Mouse (Mus musculus) stomach, postnatal 0 days (tissue): ENCODE results near the gene Cabp4.

ENCODE experiments used
- CTCF ChIP-seq: IDR thresholded peaks from 2 replicates; pipeline ENCODE4 v1.5.1; 2016; ENCODE audit warnings: antibody characterized with exemption, low read depth, mild to moderate bottlenecking, moderate library complexity
- EP300 ChIP-seq: optimal IDR thresholded peaks from 2 replicates; pipeline ENCODE3; 2016; ENCODE audit warnings: antibody characterized with exemption

GRCm38 (mm10) chr19:4149764-4150461 is 6.1 kb upstream of the Cabp4 start:
- TF ChIP-seq CTCF (no peak), EP300 (no peak)
